8 mouse cellular contexts compared by ENCODE assay signal in the genomic region with DNA sequence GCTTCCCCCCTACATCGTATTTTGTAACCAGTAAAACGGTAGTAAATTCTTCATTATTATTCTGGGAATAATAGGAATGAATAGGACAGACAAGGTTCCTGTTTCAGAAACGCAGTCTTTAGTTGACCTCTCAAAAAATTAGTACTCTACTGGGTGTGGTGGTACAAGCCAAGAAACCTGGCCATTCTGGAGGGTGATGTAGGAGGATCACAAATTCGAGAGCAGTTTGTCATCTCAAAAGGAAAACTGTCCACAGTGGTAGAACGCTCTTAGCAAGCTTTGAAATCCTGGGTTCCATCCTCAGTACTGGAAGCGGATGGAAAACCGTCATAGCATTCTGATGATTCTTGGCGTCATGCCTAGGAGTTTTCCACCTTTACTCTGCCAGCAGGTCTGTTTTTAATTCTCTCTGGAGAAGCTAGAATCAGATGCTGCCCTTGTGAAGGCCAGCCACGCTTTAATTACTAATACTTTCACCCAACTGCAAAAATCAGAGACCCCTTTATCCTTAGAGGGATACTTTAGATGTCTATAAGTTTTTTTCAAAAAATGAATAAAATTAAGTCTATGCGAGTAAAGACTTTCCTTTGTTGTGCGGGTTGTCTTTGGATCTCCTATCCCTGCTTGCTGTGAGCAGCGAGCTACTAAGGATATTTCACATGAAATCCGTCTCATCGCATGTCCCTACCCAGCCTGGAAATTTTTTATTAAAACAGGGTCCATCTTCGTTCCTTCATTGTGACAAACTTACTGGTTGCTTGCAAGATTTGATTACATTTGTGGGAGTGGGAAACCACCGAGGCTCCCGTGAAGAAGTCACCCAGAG. TPM values are rescaled to one million over a fixed set of nuclear protein-coding genes. Genes with fewer than 3 reads are reported as not detected.
DNase-seq lines count a peak whose midpoint lies in the region; ATAC-seq lines count a peak whose summit lies in the region.

No protein-coding gene starts in this region.

- no peaks in the 10 kb centered on the region for H3K9me3 ChIP-seq in heart, embryonic 15.5 days (replicated peaks)
- no peaks in the 10 kb centered on the region for H3K9me3 ChIP-seq in lung, embryonic 15.5 days

- peak overlapping the region; percentile 54 for H3K9ac ChIP-seq in heart, embryonic 15.5 days
- peak overlapping the region; percentile 34 for H3K9ac ChIP-seq in lung, embryonic 15.5 days

- ATAC-seq in erythroid progenitor cell, adult 5-6 weeks (replicated peaks; ENCODE audit: low FRiP score, poor library complexity, severe bottlenecking), result peak; percentile 30
- 0 out of 2 replicates have a peak, but pooled peaks have one; percentile 1 for ATAC-seq in heart, embryonic 15.5 days (replicated peaks; ENCODE audit: insufficient number of reproducible peaks, insufficient read depth, low FRiP score, low read depth)
- ATAC-seq in lung, embryonic 15.5 days (ENCODE audit: borderline replicate concordance, extremely low read depth, low FRiP score, low TSS enrichment), result peak; percentile 2; the same call in 1 of the 2 replicates

- 16% methylated on average over 17 of the region's 17 CpGs for WGBS in heart, embryonic 15.5 days
- 20% methylated on average over 17 of the region's 17 CpGs for WGBS in lung, embryonic 15.5 days

- H3K4me3 ChIP-seq in heart, embryonic 15.5 days, result peak overlapping the region; percentile 86
- H3K4me3 ChIP-seq in lung, embryonic 15.5 days, result peak overlapping the region; percentile 91

- H3K4me1 ChIP-seq in heart, embryonic 15.5 days (replicated peaks), result peaks cover 5% of the 10 kb centered on the region
- H3K4me1 ChIP-seq in lung, embryonic 15.5 days, result peaks cover 14% of the 10 kb centered on the region

- DNase-seq in embryo, embryonic 11 days, result peak; percentile 23
- no peak for DNase-seq in embryo, embryonic 10 days (ENCODE audit: low spot score)
- DNase-seq in adipocyte (ENCODE audit: low spot score), result peak; percentile 62
- peak; percentile 63 to 71 for DNase-seq in kidney, postnatal 25 days
- peak; percentile 41 for DNase-seq in testis, postnatal 14 days (ENCODE audit: low spot score)

- no peaks in the 10 kb centered on the region for H3K27me3 ChIP-seq in heart, embryonic 15.5 days
- no peaks in the 10 kb centered on the region for H3K27me3 ChIP-seq in lung, embryonic 15.5 days

- H3K4me2 ChIP-seq in heart, embryonic 15.5 days, result peak overlapping the region; percentile 64
- peak overlapping the region; percentile 55 for H3K4me2 ChIP-seq in lung, embryonic 15.5 days

- peaks cover 2% of the 10 kb centered on the region; the same call in 1 of the 2 replicates for H3K36me3 ChIP-seq in heart, embryonic 15.5 days
- H3K36me3 ChIP-seq in lung, embryonic 15.5 days, result peaks cover 9% of the 10 kb centered on the region; the same call in 1 of the 2 replicates

- peak overlapping the region; percentile 97 for H3K27ac ChIP-seq in heart, embryonic 15.5 days
- H3K27ac ChIP-seq in lung, embryonic 15.5 days, result peak overlapping the region; percentile 89

RNA-seq across cellular contexts. Expression of a gene that starts 0.6 kb away (rescaled TPM):
- 95.1 and 143 TPM in 2 replicates for total RNA-seq in erythroid progenitor cell, adult 5-6 weeks (2015; ENCODE audit: low replicate concordance)
- total RNA-seq in erythroid progenitor cell, adult 5-6 weeks (2017; ENCODE audit: low replicate concordance), result 17.3 and 44.2 TPM in 2 replicates
- polyA plus RNA-seq in heart, embryonic 15.5 days (2015; fragmentation: Nextera tagmentation; extraction: Ambion mirVana), result 391 and 431 TPM in 2 replicates
- polyA plus RNA-seq in lung, embryonic 15.5 days (2015; fragmentation: Nextera tagmentation; extraction: Ambion mirVana), result 593 and 627 TPM in 2 replicates

RNA-seq across cellular contexts. Expression of a gene that starts 32.4 kb away (rescaled TPM):
- total RNA-seq in erythroid progenitor cell, adult 5-6 weeks (2015; ENCODE audit: low replicate concordance), result 2.2 and 5.4 TPM in 2 replicates
- 5.9 and 7.4 TPM in 2 replicates for total RNA-seq in erythroid progenitor cell, adult 5-6 weeks (2017; ENCODE audit: low replicate concordance)
- 7.1 and 8.0 TPM in 2 replicates for polyA plus RNA-seq in heart, embryonic 15.5 days (2015; fragmentation: Nextera tagmentation; extraction: Ambion mirVana)
- polyA plus RNA-seq in lung, embryonic 15.5 days (2015; fragmentation: Nextera tagmentation; extraction: Ambion mirVana), result 8.7 TPM in 2 replicates

RNA-seq across cellular contexts. Expression of a gene that starts 55.8 kb away (rescaled TPM):
- 1.4 TPM in 1 of 2 replicates, not detected in the other for total RNA-seq in erythroid progenitor cell, adult 5-6 weeks (2015; ENCODE audit: low replicate concordance)
- total RNA-seq in erythroid progenitor cell, adult 5-6 weeks (2017; ENCODE audit: low replicate concordance), result under 0.01 TPM in 1 of 2 replicates, not detected in the other
- polyA plus RNA-seq in heart, embryonic 15.5 days (2015; fragmentation: Nextera tagmentation; extraction: Ambion mirVana), result 0.09 TPM in 2 replicates
- polyA plus RNA-seq in lung, embryonic 15.5 days (2015; fragmentation: Nextera tagmentation; extraction: Ambion mirVana), result 0.44 and 0.52 TPM in 2 replicates
